Mouse (Mus musculus) right cerebral cortex, adult 2 months (tissue): ENCODE data around the gene Cbln1.
A peak's percentile ranks its signal among the peaks of the same experiment; 100 is the strongest.

Source experiments
- DNase-seq, 2 experiments: peaks; one replicate each; pipeline ENCODE4 v3.0.0; 2021 to 2022; ENCODE audit warnings: low spot score in 2 of 2

The Cbln1 gene

DNA sequence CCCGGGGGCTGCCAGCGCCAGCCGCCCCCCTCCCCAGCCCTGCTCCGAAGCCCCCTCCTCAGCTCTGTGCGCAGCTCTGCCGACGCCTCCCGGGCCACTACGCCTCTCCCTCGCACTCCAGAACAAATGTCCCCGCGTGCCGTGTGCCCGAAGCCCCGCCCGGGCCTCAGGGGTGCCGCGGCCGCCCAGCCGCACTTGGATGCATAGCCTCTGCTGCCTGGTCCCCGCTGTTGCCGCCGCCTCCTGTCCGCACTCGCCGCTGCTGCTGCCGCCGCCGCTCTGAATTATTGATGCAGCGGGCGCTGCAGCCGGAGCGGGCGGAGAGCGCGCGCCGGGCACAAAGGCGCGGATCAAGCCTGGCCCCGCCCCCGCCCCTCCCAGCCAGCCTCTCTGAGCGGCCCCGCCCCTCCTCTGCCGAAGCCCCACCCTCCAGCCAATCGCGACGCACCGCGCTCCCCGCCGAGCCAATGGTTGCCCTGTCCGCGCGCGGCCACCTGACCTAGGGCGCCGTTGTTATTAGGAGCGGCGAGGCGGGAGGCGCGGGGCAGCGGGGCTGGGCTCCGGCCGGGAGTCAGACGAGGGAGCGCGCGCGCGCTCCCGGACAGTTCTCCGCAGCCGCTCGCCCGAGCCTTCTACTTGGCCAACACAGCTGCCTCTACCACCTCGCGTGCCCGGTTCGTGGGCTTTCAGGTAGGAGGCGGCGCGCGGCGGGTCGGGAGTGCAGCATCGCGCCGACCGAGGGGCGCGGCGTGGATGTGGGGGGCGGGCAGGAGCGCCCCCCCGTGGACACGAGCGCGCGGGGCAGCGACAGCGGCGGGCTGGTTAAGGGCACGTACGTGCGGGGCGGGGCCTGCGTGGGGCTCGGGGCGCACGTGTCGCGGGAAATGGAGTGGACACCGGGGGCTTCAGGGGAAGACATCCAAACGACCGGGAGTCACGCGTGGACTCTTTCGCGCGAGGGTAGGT lies at the start of gene Cbln1:
TSS of gene Cbln1 (minus strand) at position 339 of the 966 bp plus-strand sequence.
- peak; percentile 84 to 87 for DNase-seq

DNA sequence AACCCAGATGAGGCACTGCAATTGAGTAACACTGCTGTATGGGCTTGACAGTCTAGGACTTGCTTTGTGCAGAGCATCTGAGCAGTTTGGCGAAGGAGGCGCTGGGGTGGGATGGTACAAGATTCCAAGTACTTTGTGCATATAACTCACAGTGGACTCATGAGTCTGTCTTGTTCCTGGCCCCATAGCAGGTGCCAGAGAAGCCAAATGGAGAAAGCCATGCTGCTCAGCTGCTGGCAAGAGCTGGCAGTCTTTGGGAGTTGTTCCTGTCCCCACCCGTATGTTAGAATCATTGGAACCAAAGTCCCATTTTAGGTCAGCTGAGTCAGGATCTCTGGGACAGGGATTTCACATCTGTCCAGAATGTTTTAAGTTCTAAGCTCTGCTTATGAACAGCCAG lies 44.7 kb upstream of the Cbln1 start:
- DNase-seq, result no peak

GRCm38 (mm10) chr8:87513796-87514195 lies 41.4 kb upstream of the Cbln1 start:
- no peak for DNase-seq

- DNase-seq, result no peak
These were observed 40.9 kb upstream of the Cbln1 start for GRCm38 (mm10) chr8:87513350-87513749.

DNA sequence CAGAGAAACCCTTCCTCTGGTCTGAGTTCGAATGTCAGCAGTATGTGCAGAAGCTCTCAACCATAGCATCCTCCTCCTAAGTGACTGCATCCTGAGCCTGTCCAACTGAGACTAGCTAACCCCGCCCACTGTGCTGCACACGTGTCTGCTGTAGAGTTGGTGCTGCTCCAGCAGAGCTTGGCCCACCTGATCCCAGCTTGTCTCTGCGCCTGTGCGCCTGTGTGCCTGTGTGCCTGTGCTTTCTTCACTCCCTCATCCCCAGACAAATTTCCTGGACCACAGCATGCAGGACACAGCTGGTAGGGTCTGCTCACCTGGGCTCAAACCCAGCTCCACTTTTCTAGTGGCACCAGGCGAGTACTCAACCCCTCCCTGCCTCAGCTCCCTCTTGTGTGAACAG lies 40.2 kb upstream of the Cbln1 start:
- DNase-seq, result peak in 1 of 2 experiments; percentile 24

DNA sequence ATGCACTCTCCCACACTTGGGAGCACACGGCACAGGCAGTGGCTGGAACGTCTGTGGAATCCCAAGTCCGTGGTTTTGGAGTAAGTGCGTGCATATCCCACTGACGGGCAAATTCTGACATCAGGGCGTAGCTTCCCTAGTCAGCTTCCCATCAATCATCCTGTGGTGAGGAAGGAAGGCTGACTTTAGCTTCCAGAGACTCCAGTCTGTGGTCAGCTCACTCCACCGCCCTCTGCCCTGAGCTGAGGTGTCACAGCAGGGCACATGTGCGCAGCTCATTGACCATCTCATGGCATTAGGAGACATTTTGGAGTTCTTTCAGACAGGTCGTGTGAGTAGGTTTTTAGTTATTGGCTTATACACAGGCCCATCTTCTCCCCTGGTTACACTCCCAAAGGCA lies 34.6 kb upstream of the Cbln1 start:
- DNase-seq, result no peak

GRCm38 (mm10) chr8:87504441-87504840 lies 32.0 kb upstream of the Cbln1 start:
- no peak for DNase-seq

DNA sequence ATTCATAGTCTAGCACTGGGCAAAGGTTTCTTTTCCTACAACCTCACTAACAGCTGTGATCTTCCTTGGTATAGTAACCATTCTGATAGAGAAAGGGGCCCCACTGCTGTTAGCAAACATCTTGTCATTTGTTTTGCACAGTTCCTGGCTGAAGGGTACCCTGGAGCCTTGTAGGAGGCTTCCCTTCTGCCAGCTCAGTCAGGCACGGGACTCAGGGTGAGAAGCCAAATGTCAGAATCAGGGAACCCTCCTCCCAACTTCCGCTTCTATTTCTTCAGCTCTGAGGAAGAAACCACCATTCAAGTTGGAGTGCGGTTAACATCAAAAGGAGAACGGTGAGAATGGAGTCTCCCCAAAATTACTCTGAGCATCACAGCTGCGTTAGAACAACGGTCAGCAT lies 30.3 kb upstream of the Cbln1 start:
- no peak for DNase-seq

DNA sequence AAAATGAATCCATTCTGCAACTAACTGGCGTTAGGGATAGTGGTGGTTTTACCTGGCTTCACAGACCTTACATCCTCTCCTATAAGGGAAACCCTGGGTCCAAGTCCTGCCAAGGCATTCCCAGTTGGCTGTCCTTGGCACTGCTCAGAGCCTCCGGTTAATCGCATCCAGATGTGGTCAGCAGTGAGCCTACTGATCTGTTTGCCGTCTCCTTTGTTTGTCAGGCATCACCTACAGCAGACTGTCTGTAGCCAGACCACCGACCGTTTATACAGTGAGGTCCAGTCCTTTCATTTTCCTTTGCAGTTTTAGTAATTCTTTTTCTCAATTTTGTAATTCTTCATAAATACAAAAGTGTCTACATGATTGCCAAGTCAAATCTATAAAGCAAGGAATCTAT lies 25.2 kb upstream of the Cbln1 start:
- DNase-seq, result no peak

- no peak for DNase-seq
These were observed 24.1 kb upstream of the Cbln1 start for GRCm38 (mm10) chr8:87496511-87496910.

DNA sequence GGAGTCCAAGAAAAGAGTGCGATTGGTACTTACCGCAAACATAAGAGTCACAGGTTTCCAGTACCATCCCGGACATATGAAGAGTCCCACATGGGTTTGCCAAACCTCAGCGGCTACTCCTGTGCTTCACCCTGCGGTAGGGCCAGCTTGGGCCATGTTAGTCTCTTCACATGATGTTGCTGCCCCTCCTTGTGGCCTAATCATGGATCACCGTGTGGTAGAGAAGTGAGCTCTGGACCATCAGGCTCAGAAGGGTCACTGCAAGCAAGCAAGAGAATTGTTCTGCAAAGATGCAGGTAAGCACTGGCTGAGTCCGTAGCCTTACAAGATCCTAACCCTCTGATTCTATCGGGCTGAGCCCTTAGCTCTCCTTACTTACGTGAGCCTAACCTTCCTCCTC lies 22.5 kb upstream of the Cbln1 start:
- no peak for DNase-seq

GRCm38 (mm10) chr8:87489841-87490415 lies 17.5 kb upstream of the Cbln1 start:
- DNase-seq, result no peak

DNA sequence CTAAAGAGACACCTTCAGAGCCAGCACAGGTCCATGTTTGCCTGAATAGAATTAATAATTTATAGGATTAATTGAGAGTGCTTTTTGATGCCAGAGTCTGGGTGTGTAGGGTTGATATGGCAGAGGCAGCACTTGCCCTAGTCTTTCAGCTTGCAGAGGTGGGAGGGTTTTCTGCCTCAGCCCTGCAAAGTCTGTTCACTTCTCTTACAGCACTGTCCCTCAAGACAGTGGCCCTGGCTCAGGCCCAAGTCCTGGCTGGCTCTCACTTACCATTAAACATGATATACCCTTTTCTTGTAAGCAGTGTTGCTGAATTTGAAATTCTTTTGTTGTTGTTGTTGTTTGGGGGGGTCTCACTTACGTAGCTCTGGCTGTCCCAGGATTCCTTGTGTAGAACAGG lies 9.0 kb upstream of the Cbln1 start:
- no peak for DNase-seq

DNA sequence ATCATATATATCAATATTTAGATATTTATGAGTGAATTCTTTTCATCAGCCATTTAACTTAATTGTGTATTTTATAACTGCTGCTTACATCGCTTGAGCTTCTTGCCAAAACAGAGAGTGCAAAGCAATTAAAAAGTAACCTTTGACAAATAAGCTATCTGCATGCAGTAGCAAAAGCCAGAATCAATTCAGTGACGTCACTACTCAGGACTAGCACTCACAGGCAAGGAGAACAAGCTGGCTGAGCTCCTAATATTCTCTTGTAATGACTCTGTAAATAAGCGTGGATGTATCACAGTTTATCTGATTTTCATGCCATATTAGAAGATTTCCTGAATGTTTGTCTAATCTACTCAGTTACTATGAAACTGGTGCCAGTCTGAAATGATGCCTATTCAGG lies 5.8 kb upstream of the Cbln1 start:
- DNase-seq, result no peak

- DNase-seq, result no peak
These were observed 4.8 kb upstream of the Cbln1 start for GRCm38 (mm10) chr8:87477102-87477645.

DNA sequence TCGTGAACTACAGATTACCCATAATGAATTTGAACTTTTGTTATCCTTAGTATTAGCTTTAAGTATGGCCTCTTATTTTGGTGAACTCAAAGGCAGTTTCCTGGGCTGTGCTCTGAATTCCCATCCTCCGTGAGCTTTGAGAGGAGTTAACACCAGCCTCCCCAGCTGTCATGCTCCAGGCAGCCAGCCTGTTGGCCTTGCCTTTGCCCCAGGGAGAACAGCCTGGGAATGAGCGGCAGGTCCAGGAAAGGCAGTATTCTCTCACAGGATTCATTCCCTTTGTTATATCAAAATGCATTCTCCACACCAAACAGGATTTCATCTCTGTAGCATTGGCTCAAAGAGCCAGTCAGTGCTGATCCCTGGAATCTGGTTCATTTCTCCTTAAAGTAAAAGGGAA lies 3.1 kb upstream of the Cbln1 start:
- DNase-seq, result no peak

- no peak for DNase-seq
These were observed 2.0 kb upstream of the Cbln1 start for GRCm38 (mm10) chr8:87474379-87474778.

GRCm38 (mm10) chr8:87473940-87474339 lies 1.5 kb upstream of the Cbln1 start:
- DNase-seq, result no peak

- peak in 1 of 2 experiments; percentile 24 for DNase-seq
These were observed 905 bp upstream of the Cbln1 start for GRCm38 (mm10) chr8:87473314-87473713.

- DNase-seq, result peak in 1 of 2 experiments; percentile 11
These were observed 672 bp downstream of the Cbln1 start for GRCm38 (mm10) chr8:87471603-87472270.

GRCm38 (mm10) chr8:87470834-87471602 lies 1.4 kb downstream of the Cbln1 start:
- DNase-seq, result no peak
